Mouse (Mus musculus) layer of hippocampus, adult 2 months (tissue): ENCODE results near the gene Pir. TPM values are rescaled to one million over a fixed set of nuclear protein-coding genes. Genes with fewer than 3 reads are reported as not detected.

Experiments
- DNase-seq, 2 experiments: peaks; one replicate each; pipeline ENCODE4 v3.0.0; 2022; ENCODE audit warnings: low spot score in 2 of 2
- H3K27ac ChIP-seq: fragments of 200-600 bp; 2 replicates; pipeline ENCODE4 v1.8.1; 2022
- H3K4me3 ChIP-seq: fragments of 200-600 bp; 2 replicates; pipeline ENCODE4 v1.8.1; 2022; ENCODE audit warnings: mild to moderate bottlenecking
- CTCF ChIP-seq: fragments of 200-600 bp; conservative IDR thresholded peaks from 2 replicates; pipeline ENCODE4 v1.8.1; 2022; ENCODE audit warnings: antibody characterized with exemption, mild to moderate bottlenecking, moderate library complexity
- total RNA-seq, 2 experiments: library from RNA; stranded (reverse); gene quantifications; 2 replicates each; pipeline ENCODE4 v1.2.3; 2021

Pir gene
- total RNA-seq, 2 experiments from 2014 or later = 6.7 to 8.9 TPM

- Histone ChIP-seq H3K27ac (no peak overlapping the region), H3K4me3 (no peak overlapping the region)
- no peak for TF ChIP-seq CTCF
- no peak for DNase-seq
Measured at GRCm38 (mm10) chrX:164370576-164370975, 101.4 kb downstream of the Pir start.

- peak; percentile 11 to 19 for DNase-seq
Measured at GRCm38 (mm10) chrX:164373081-164373480, 103.9 kb downstream of the Pir start, which contains the start of gene Vegfd. TSS of gene Vegfd (plus strand) at chrX:164373378.

GRCm38 (mm10) chrX:164374586-164374985, 105.4 kb downstream of the Pir start:
- Histone ChIP-seq H3K27ac (no peak overlapping the region), H3K4me3 (no peak overlapping the region)
- no peak for DNase-seq
- TF ChIP-seq CTCF = peak; percentile 36

More at GRCm38 (mm10) chrX:164373081-164373480, 103.9 kb downstream of the Pir start, which contains the start of gene Vegfd:
- no peak within 1 kb of the TSS for H3K4me3 ChIP-seq
- no peak for TF ChIP-seq CTCF
- peak within 1 kb of the TSS; percentile 53; the same call in 1 of the 2 replicates for H3K27ac ChIP-seq

- no peak for TF ChIP-seq CTCF
- DNase-seq = no peak
- Histone ChIP-seq H3K4me3 (no peak overlapping the region), H3K27ac (no peak overlapping the region)
Measured at GRCm38 (mm10) chrX:164379721-164380120, 110.5 kb downstream of the Pir start.

GRCm38 (mm10) chrX:164381618-164382408, 112.6 kb downstream of the Pir start:
- DNase-seq = peak; percentile 60 to 67
- Histone ChIP-seq H3K27ac (peak overlapping the region; percentile 76), H3K4me3 (peak overlapping the region; percentile 52)
- TF ChIP-seq CTCF = no peak

GRCm38 (mm10) chrX:164394091-164394490, 124.9 kb downstream of the Pir start:
- TF ChIP-seq CTCF = no peak
- DNase-seq = no peak
- Histone ChIP-seq H3K4me3 (no peak overlapping the region), H3K27ac (no peak overlapping the region)

- peak in 1 of 2 experiments; percentile 23 for DNase-seq
- TF ChIP-seq CTCF = peak; percentile 78
- peak overlapping the region; percentile 10; the same call in 1 of the 2 replicates for H3K27ac ChIP-seq
- no peak overlapping the region for H3K4me3 ChIP-seq
Measured at GRCm38 (mm10) chrX:164398456-164398855, 129.3 kb downstream of the Pir start.

GRCm38 (mm10) chrX:164405080-164405649, 136.0 kb downstream of the Pir start:
- no peak for DNase-seq
- Histone ChIP-seq H3K4me3 (no peak overlapping the region), H3K27ac (no peak overlapping the region)
- no peak for TF ChIP-seq CTCF

- H3K27ac ChIP-seq = no peak overlapping the region
Measured at GRCm38 (mm10) chrX:164406133-164407022, 137.2 kb downstream of the Pir start.

GRCm38 (mm10) chrX:164408301-164408927, 139.2 kb downstream of the Pir start:
- Histone ChIP-seq H3K27ac (no peak overlapping the region), H3K4me3 (no peak overlapping the region)
- no peak for TF ChIP-seq CTCF
- DNase-seq = no peak

More at GRCm38 (mm10) chrX:164406133-164407022, 137.2 kb downstream of the Pir start:
- no peak for DNase-seq
- no peak for TF ChIP-seq CTCF
- no peak overlapping the region for H3K4me3 ChIP-seq

- no peak for TF ChIP-seq CTCF
- no peak for DNase-seq
- Histone ChIP-seq H3K4me3 (no peak overlapping the region), H3K27ac (no peak overlapping the region)
Measured at GRCm38 (mm10) chrX:164410562-164410961, 141.4 kb downstream of the Pir start.

GRCm38 (mm10) chrX:164416803-164417202, 147.6 kb downstream of the Pir start:
- Histone ChIP-seq H3K4me3 (no peak overlapping the region), H3K27ac (no peak overlapping the region)
- no peak for DNase-seq
- TF ChIP-seq CTCF = no peak
